Mouse (Mus musculus) urinary bladder, postnatal 25 days (tissue): Measurements from ENCODE around the gene Car15.

ENCODE experiments used
- DNase-seq: peaks from one replicate; pipeline ENCODE4 v3.0.0; 2022; ENCODE audit warnings: low spot score

The Car15 gene

DNA sequence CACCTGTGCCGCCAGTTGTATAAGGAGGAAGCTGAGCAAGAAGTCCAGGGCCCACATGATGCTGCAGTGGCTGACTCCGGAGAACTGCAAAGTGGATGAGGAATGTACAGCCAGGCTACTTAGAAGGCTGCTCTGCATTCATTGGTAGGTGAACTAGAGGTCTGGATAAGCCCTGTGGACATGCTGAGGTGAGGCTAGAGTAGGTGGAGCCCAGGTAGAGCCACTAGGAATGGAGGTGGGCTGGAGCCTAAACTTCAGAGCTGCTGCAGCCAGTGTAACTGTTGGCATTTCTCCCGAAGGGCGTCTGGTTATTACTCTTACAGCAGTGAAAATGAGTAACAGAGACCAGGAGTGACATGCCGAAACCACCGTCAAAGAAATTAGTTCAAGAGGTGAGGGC lies at the start of gene Car15:
Gene Car15, minus strand, starts transcription at position 314 of the 400 bp plus-strand sequence.
- DNase-seq = no peak

DNA sequence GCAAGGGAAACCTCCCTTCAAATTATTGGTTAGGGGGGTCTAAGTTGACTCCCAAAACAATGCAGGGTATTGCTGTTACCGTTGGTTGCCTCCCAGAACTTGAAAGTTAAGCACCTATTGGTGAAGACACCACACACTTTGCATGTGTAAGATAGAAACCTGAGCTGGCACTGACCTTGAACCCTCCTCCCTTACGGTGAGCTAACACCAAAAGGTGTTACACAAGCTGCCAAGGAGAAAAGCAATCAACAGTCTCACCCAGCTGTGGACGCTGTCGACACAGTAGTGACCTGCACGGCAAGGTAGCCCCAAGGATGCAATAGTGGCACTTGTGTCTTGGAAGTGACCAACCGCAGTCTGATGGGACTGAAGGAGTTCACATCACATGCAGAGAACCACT lies 46.0 kb upstream of the Car15 start:
- DNase-seq = no peak

DNA sequence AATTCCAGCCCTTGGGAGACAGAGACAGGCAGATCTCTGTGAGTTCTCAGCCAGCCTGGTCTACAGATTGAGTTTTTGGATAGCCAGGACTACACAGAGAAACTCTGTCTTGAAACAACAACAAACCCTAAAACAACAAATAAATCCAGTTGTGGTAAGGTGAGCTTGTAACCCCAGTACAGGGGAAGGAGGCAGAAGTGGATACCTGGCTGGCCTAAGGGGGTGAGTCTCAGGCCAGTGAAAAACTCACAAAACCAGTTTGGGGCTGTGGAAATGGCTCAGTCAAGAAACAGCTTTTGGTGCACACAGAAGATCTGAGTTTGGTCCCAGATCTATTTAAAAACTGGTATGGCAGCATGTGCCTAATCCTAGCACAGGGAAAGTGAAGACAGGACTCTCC lies 44.0 kb upstream of the Car15 start:
- no peak for DNase-seq

DNA sequence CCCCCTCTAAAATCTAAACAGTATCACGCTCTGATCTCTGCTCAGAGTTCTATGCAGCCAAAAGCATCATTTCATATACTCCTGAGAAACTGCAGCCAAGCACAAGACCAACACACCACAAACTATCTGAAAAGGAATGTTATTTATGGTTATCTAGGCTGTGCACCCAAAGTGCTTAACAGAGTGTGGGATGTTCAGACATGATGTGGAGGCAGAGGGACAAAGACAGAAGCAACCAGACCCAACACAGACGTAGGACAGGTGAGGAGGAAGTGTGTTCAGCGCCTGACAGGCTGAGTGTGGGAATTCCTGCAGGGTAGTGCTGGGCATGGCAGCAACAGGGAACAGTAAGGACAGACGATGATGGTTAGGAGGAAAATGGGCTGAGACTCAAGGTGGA lies 41.4 kb upstream of the Car15 start:
- DNase-seq = no peak

DNA sequence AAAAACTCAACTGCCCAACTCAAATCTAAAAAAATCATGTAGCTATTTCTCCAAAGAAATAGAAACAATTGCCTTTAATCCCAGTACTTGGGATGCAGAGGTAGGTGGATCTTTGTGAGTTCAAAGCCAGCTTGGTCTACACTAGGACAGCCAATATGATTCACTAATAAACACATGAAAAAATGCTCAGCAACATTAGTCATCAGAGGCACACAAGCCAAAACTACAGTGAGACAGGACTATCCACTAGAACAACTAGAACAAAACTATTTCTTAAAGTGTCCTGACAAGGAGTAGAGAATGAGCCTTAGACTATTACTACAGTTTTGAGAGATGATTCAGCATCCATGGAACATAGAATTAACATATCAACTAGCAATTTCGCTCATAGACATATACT lies 37.9 kb upstream of the Car15 start:
- DNase-seq = no peak

DNA sequence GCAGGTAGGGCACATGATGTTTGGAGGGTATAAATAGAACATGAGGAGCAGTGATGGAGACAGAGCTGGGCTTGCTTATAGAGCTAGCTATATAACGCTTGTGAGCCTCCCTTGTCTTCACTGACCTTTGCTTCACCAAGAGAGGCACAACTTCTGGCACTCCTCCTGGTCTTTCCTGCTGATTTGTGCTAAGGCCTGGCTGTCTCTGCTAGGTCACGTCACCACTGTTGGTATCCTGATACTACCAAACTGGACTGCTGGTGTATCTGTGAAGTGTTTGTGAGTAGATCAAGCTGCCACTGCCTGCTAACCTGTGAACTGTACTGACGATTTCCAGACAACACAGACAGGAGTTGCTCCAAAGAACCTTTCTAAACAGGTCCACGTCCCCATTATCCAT lies 37.0 kb upstream of the Car15 start:
- no peak for DNase-seq

DNA sequence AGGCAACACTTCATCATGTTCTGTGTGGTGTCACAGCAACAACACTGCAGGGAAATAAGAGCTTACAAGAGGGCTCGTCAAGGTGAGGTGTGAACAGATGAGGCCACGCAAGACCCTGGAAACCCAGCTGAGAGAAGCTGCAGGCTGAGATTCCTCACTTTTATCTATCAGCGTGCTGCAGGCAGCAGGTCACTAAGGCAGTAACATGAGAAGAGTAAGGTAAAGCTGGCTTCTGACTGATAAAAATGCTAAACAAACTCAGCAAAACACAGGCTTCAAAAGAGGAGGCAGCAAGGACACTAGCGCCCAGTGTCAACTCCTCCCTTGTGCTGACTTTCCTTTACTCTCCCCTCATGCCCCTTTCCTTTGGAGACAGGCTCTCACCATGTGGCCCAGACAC lies 34.8 kb upstream of the Car15 start:
- DNase-seq = no peak

DNA sequence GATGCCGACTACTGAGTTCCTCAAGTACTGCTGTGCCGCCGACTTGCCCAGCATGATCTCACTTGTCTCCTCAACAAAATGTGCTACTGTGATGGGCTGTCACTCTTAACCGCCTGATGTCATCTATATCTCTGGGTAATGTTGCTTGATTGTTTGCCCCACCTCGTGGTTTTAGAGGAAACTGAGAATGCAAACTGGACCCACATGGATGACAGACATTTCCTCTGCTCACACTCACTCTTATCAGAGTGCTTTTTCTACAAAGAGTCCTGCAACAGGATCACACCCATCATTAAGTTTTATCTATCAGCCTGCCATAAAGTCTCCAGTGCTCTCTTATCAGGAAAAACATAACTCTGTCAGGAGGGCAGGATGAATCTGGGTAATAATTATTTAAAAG lies 33.1 kb upstream of the Car15 start:
- DNase-seq = no peak

DNA sequence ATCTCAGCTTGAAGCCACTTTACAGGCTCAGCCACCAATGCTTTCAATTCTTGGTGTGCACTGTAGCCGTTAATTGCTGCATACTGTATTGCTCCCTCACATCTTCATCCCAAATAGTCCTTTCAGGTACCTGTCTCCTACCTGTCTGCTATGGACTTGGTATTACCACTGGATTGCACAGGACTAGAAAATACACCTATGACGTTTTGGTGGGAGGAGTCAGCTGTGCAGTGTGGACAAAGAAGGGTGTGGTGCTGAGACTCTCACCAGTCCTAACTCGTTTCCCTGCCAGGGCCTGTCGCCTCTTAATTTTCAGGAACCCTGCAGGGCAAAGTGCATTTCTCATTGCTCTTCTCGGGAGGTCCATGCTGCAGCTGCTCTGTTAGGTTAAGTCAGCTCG lies 27.6 kb upstream of the Car15 start:
- DNase-seq = peak; percentile 34

DNA sequence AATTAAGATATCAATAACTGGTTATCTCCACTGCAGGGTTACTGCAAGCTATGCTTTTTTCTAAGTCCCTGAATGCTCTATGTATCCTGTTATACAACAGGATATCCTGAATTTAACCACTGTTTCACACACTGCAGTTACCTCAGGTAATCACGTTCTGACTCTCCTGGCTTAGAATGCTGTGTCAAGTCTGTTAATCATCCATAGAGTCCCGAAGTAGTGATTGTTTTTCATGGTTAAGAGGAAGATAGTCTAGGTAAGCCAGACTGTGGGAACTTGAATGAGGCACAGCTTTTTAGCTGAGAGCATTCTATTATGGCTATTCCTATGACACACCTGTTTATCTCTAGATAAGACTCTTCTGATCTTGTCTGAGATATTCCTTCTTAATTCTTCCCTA lies 27.1 kb upstream of the Car15 start:
- DNase-seq = no peak

DNA sequence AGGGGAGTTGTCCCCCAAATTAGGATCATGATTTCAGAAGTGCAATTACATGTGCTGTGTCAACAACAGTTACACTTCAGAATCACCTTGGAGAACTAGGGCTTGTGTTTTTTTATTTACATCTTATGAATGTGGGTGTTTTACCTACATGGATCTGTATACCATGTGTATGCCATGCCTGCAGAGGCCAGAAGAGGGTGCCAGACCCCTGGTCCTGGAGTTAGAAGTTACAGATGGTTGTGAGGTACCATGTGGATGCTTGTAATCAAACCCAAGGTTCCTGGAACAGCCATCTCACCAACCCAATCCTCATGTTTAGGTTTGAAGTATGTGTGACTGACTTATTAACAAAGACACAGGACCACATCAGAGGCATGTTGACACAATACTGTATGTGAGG lies 20.4 kb upstream of the Car15 start:
- no peak for DNase-seq

DNA sequence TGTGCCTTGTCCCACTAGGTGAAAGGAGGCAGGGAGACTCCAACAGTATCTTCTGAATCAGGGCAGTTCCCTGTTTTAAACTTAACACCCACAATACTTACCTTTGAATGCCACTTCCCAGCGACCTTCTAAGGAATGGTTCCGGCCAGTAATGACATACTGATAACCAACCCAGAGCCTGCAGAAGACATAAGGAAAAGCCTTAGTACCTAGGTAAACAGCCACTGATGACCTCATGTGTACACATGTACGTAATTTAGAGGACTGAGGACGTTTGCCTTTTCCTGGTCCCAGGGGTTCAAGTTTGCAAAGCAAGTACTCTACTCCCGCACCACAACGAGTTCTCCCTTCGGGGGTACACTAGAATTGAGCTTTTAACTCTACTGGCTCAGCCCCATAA lies 19.0 kb upstream of the Car15 start:
- no peak for DNase-seq

DNA sequence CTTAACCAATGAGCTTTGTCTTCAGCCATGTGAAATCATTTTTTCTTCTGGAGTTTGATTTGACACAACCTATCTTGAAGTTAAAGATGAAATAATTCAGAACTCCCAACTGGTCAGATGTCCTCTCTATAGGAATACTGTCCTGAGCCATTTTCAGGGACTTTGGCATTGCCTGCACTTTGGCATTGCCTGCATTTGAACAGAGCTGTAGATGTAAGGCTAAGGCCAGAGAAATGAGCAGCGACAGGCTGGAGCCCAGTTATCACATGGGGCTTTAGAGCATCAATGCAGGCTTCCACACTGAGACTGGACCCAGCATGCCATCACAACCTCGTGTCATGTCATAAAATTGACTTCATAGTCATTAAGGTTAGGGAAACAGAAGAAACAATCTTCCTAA lies 15.1 kb upstream of the Car15 start:
- no peak for DNase-seq

DNA sequence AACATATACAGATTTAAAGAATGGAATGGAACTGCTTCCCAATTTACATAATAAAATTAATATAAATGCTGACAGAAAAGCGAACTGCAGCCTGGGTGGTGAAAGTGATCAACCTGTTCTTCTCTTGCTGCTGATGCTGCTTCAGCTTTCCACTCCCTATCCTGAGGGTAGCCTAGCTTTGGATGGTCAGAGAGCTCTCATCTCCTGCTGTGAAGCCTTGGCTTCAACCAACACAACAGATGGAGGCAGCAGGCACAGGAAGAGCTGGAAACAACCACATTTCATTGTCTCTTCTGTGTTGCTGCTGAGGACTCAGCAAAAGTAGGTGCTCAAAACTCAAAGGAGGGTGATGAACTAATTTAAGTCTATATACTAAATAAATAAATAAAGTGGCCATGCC lies 13.7 kb upstream of the Car15 start:
- no peak for DNase-seq

DNA sequence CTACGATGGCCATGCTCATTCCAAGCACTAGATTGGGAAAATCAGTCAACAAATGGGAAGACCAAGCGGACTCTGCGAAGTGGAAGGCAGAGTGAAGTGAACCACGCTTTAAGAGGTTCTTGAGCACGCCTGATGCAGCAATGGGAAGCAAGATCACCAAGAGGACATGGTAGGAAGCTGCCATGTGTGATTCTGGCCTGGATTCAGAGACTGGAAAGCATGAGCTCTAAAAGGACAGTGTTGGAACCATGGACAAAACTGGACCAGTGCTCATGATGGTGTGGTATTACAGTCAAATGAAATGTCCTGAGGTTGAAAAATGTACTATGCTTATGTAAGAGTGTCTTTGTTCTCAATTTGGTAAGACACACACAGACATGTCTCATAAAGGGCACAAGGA lies 13.2 kb upstream of the Car15 start:
- no peak for DNase-seq

DNA sequence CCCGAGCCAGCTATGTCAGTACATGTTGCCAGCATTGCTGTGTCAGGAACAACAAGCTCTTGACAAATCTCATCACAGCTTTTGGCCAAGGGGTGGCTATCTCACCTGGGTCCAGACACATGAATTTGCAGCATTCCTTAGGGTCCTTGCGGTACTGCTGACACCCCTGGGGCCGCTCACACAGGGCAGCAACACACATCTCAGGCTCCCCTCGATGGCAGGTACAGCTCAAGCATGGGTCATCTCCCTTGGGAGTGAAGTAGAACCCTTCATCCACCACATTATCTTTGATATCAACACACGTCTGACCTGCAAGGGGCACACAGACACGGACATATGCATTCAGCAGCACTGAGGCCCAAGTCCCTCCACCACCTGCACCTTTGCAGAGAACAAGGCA lies 11.3 kb upstream of the Car15 start:
- DNase-seq = no peak

DNA sequence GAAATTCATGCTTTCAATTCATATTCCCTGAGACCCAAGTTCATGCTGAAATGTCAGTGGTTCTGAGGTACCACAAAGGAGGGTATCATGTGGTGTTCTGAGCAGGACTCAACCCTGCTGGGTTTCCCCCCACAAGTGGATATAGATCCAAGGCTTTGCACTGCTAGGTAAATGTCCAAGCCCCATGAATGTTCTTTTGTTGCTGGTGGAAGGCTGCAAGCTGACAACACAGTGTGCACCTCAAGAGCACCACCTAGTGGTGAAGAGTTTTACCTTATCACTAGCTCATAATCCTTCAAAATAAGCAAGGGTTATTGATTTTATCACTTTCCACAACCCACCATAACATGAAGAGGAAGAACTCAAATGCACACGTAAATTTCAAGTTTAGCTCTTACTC lies 10.8 kb upstream of the Car15 start:
- peak; percentile 29 for DNase-seq

DNA sequence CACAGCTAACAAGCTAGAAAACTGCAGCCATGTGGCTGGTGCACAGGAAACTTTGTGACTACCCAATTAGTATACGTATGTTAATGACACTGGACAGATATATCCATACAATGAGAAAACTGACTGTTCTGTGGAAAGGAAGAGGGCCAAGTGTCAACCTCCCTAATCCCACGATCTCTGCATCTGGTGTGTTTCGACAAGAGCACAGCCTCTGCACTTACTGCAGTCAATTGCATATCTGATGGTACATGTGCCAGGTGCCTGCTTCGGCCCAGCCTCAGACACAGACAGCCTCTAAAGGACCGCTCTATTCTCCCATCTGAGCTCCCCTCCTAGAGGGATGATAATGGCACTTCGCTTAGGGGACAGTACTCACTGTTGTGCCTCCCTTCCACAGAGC lies 10.3 kb upstream of the Car15 start:
- no peak for DNase-seq

DNA sequence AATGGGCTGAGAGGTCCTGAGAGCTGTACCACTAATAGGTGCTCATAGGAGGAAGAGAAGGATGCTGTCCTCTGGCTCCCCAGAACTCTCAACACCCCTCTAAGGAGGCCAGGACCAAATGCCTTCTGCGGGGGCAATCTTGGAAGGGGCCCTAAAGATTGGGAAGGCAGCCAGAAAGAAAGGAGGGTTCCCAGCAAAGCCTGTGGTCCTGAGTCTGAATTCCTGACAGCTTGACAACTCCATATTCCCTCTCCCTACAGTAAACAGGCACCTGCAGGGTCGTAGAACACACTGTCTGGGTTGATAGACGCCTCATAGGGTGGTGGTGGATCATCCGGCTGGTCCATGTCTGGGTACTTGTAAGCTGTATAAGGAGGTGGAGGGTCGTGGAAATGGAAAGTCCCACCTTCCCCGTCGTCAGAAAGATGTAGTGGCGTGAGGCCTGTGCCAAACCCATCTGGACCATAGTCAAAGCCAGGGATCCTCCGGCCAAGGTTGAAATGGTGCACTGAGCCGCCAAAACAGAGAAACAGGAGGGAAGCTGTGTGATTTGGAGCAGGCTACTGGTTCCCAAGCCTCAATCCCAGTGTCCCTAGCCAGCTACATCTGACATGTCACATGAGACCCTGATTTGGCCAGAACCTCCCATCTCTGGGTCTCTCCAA lies 5.7 kb upstream of the Car15 start:
- no peak for DNase-seq

DNA sequence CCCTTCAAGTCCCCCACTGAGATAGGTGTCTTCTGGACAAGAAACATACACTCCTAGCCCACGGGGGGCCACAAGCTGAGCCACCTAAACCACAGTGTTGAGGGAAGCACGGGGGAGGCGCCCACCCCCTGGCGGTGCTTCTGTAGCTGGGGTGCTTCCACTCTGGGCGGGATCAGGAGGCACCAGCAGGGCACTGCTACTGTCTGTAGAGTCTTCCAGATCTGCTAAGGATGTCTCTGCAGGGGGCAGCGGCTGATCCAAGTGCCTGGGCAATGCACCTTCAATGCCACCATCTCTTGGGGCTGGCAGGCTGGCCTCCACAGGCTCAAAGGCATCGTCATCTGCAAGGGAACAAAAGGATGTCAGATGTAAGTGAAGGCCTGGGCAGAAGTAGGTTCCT lies 4.3 kb upstream of the Car15 start:
- no peak for DNase-seq

DNA sequence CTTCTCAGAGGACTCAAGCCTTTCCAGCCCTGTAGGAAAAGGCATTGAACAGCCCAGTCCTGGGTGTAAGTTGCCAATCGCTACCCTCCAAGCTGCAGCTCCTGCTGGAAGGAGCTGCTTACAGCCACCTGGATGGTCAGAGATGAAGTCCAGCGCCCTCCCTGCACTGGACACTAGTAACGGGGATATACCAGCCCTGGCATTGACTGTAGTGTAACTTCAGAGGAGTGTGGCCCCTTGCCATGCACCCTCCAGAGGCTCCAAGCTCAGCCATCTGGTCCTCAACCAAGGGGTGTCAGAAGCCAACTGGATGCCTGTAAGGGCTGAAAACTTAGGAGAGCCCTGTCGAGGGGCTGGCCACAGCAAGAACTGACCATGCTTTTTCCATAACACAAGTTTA lies 1.8 kb upstream of the Car15 start:
- no peak for DNase-seq

DNA sequence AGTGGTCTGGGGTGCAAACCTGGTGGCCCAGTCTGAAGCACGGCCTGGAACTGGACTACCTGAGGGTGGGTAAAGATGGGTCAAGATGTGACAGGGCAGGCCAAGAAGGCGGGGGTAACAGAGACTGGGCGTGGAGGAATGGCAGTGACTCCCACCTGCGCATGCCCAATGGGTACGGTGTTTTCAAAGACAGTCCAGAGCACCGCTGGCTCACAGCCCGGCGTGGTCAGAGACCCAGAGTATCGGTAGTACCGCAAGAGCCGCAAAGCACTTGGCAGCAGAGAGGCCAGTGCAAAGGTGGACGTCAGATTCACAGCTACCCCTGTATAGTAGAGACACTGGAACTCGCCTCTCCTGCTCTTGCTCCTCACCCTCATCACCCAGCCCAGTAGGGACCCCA lies 2.7 kb downstream of the Car15 start:
- no peak for DNase-seq

DNA sequence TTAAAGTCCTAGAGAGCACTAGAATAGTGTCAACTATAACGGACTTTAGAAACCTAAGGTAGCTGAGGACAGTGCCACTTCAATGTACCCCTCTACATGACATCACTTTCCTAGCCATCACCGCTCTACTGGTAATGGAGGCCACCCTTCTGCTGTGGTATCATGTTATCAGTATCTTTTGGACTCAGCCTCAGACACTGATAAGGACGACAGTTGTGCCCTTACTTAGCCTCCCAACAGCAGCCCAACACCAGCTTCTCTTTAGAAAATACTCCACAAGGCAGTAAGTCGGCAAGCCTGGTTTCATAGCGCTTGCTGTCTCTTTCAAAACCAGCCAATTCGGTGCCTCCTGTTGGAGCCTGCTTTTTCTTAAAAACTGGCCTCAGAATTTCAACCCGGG lies 3.6 kb downstream of the Car15 start:
- DNase-seq = no peak

DNA sequence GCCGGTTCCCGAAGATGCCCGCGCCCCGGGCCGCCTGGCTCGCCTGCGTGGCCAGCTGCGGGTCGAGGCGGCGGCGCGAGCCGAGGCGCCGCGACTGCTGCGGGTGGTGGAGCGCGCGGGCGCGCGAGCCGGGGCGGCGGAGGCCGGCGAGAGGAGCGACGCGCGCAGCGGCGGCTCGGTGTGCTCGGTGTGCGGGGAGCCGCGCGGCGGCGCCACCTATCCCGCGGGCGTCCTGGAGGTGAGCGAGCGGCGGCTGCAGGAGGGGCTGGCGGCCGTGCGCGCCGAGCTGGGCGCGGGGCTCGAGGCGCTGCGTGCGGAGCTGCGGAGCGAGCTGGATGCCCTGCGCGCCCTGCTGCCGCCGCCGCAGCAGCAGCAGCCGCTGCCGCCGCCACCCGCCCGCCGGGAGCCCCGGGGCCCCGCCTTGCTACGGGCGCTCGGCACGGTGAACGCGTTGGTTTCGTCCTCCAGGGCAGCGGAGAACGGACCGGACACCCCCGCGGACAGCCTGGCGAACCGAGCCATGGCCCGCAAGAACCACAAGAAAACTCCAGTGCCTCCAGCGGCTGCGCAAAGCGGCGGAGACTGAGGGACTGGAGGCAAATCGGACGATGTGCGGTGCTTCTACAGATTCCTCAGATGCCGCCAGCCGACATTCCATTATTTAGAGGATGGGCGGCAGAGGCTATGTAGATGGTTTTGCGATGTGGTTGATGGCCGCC lies 4.3 kb downstream of the Car15 start:
- DNase-seq = no peak
